Mouse (Mus musculus) E14TG2a.4 (cell line): Measurements from ENCODE around the gene Slit1.

Source experiments
- CTCF ChIP-seq: conservative IDR thresholded peaks from 2 replicates; pipeline ENCODE4 v1.5.1; 2014; ENCODE audit warnings: low read length
- NANOG ChIP-seq: IDR thresholded peaks from 2 replicates; pipeline ENCODE4 v1.6.1; 2014; ENCODE audit warnings: borderline replicate concordance, low read length, mixed read lengths
- POU5F1 ChIP-seq: IDR thresholded peaks from 2 replicates; pipeline ENCODE4 v1.6.1; 2014; ENCODE audit warnings: low read length, borderline replicate concordance

DNA sequence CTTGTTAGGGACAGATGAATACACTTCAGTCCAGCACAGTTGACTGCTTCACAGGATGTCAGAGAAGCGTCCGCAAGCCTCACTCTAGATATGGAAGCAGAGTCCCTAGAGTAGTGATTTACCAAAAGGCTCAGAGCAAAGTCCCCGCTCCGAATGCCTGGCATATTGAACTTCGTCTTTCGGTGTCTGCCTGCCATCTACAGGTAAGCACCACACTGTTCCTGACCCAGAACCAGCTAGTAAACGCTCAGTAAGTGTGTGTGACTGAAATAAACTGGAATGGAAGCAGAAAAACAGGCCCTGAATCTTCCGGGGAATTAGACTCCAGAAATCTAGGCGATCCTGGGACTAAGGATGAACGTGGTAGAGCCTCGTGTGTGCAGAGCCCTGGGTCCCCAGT lies 8.4 kb upstream of the Slit1 start:
- TF ChIP-seq CTCF, result no peak
- no peak for TF ChIP-seq POU5F1
- TF ChIP-seq NANOG, result no peak
